In the genomic region with DNA sequence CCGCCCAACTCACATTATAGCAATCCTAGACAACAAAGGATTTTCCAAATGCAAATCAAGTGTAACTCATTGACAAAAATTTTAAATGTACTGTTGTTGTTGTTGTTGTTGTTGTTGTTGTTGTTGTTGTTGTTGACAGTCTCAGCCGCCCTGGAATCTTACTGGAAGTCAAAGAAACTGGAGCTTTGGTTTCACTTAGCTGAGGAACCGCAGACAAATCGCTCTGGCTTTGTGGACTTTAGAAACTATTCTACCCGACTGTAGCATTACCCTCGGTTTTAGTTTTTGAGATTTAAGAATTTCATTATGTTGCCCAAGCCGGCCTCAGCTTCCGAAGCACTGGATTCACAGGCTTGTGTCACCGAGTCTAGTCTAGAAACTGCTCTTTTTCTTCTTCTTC, we compare ENCODE assay signal across 8 mouse cellular contexts. TPM values are rescaled to one million over a fixed set of nuclear protein-coding genes. Genes with fewer than 3 reads are reported as not detected.
DNase-seq lines count a peak whose midpoint lies in the region; ATAC-seq and TF ChIP-seq lines count a peak whose summit lies in the region.
"Had no signal": no experiment of that assay in that cellular context is flagged by ENCODE, and none has a peak within 500 bp of the region (broad histone marks: within the 10 kb centered on the region; RNA-seq: fewer than 3 reads in every experiment).

No protein-coding gene starts in this region.

- peak overlapping the region; percentile 100 for H3K4me3 ChIP-seq in thymus, adult 2 months (ENCODE audit: control insufficient read depth, insufficient read depth, low read length)
- peak overlapping the region; percentile 61 for H3K4me3 ChIP-seq in forebrain, embryonic 13.5 days
- peak overlapping the region; percentile 62 for H3K4me3 ChIP-seq in limb, embryonic 12.5 days (replicated peaks)
- peak overlapping the region; percentile 63 for H3K4me3 ChIP-seq in stomach, embryonic 14.5 days (ENCODE audit: low read depth, low read length)

- no peak for DNase-seq in thymus, adult 2 months
- no peak for DNase-seq in thymus, postnatal 0 days (ENCODE audit: low spot score)
- DNase-seq in gastrocnemius, postnatal 4 days (ENCODE audit: low spot score in 2 of 2), result no peak
- no peak for DNase-seq in right cerebral cortex, adult 18-20 months

- H3K9ac ChIP-seq in forebrain, embryonic 13.5 days, result peak overlapping the region; percentile 75
- H3K9ac ChIP-seq in limb, embryonic 12.5 days (replicated peaks), result peak overlapping the region; percentile 76
- H3K9ac ChIP-seq in stomach, embryonic 14.5 days (replicated peaks; ENCODE audit: low read depth, low read length), result peak overlapping the region; percentile 53

- H3K9me3 ChIP-seq in forebrain, embryonic 13.5 days (replicated peaks), result no peaks in the 10 kb centered on the region
- H3K9me3 ChIP-seq in limb, embryonic 12.5 days, result no peaks in the 10 kb centered on the region
- no peaks in the 10 kb centered on the region for H3K9me3 ChIP-seq in stomach, embryonic 14.5 days (ENCODE audit: control insufficient read depth, low read depth, low read length)

- H3K36me3 ChIP-seq in thymus, adult 2 months (ENCODE audit: control insufficient read depth, insufficient read depth, low read length), result no peaks in the 10 kb centered on the region
- no peaks in the 10 kb centered on the region for H3K36me3 ChIP-seq in forebrain, embryonic 13.5 days (ENCODE audit: poor library complexity, severe bottlenecking)
- no peaks in the 10 kb centered on the region for H3K36me3 ChIP-seq in limb, embryonic 12.5 days
- H3K36me3 ChIP-seq in stomach, embryonic 14.5 days (ENCODE audit: control insufficient read depth, insufficient read depth, low read length), result no peaks in the 10 kb centered on the region

- no peaks in the 10 kb centered on the region for H3K27me3 ChIP-seq in thymus, adult 2 months (ENCODE audit: control insufficient read depth, insufficient read depth, low read length)
- H3K27me3 ChIP-seq in forebrain, embryonic 13.5 days, result no peaks in the 10 kb centered on the region
- peaks cover 5% of the 10 kb centered on the region; the same call in 1 of the 2 replicates for H3K27me3 ChIP-seq in limb, embryonic 12.5 days
- no peaks in the 10 kb centered on the region for H3K27me3 ChIP-seq in stomach, embryonic 14.5 days (ENCODE audit: control insufficient read depth, insufficient read depth, low read length)

- no peak for ATAC-seq in forebrain, embryonic 13.5 days
- no peak for ATAC-seq in limb, embryonic 12.5 days (ENCODE audit: insufficient number of reproducible peaks, insufficient read depth, low FRiP score, low TSS enrichment, low read depth)
- no peak for ATAC-seq in stomach, embryonic 14.5 days (ENCODE audit: insufficient number of reproducible peaks, insufficient read depth, low FRiP score, low read depth)

- peak overlapping the region; percentile 62 for H3K4me2 ChIP-seq in forebrain, embryonic 13.5 days
- peak overlapping the region; percentile 51 for H3K4me2 ChIP-seq in limb, embryonic 12.5 days
- H3K4me2 ChIP-seq in stomach, embryonic 14.5 days (replicated peaks; ENCODE audit: low read depth, low read length), result peak overlapping the region; percentile 35

- H3K4me1 ChIP-seq in thymus, adult 2 months (replicated peaks; ENCODE audit: control insufficient read depth, insufficient read depth, low read length), result no peaks in the 10 kb centered on the region
- 0 out of 2 replicates have a peak, but pooled peaks cover 3% of the 10 kb centered on the region for H3K4me1 ChIP-seq in forebrain, embryonic 13.5 days
- H3K4me1 ChIP-seq in limb, embryonic 12.5 days (replicated peaks), result no peaks in the 10 kb centered on the region
- H3K4me1 ChIP-seq in stomach, embryonic 14.5 days (ENCODE audit: control insufficient read depth, insufficient read depth, low read length), result no peaks in the 10 kb centered on the region

- 1% methylated on average over 9 of the region's 9 CpGs for WGBS in thymus, adult 2 months
- WGBS in forebrain, embryonic 13.5 days, result under 1% methylated on average over 9 of the region's 9 CpGs
- 1% methylated on average over 9 of the region's 9 CpGs for WGBS in limb, embryonic 12.5 days
- WGBS in stomach, embryonic 14.5 days, result 1% methylated on average over 9 of the region's 9 CpGs

- TF ChIP-seq POLR2A in thymus, adult 2 months (IDR thresholded peaks at IDR 0.05; ENCODE audit: control insufficient read depth, extremely low read depth, insufficient read depth, low read length, poor library complexity), result no peak

- no peak for TF ChIP-seq CTCF in thymus, adult 2 months (IDR thresholded peaks at IDR 0.05; ENCODE audit: borderline replicate concordance, control insufficient read depth, extremely low read depth, insufficient read depth, low read length, poor library complexity)

- peak overlapping the region; percentile 89; the same call in 1 of the 2 replicates for H3K27ac ChIP-seq in thymus, adult 2 months (ENCODE audit: control insufficient read depth, insufficient read depth, low read length)
- H3K27ac ChIP-seq in forebrain, embryonic 13.5 days, result peak overlapping the region; percentile 80
- H3K27ac ChIP-seq in limb, embryonic 12.5 days, result peak overlapping the region; percentile 91
- H3K27ac ChIP-seq in stomach, embryonic 14.5 days (ENCODE audit: low read length), result peak overlapping the region; percentile 87

RNA-seq across cellular contexts. Expression of gene Btn1a1, which starts 11.8 kb away (rescaled TPM):
- 0.05 and 0.15 TPM in 2 replicates for polyA plus RNA-seq in thymus, adult 2 months (2012; rRNA removed)
- 0.17 and 0.27 TPM in 2 replicates for polyA plus RNA-seq in thymus, postnatal 0 days (2015; fragmentation: Nextera tagmentation; extraction: Ambion mirVana)
- not detected in 2 replicates for polyA plus RNA-seq in forebrain, embryonic 13.5 days (2015; fragmentation: Nextera tagmentation; extraction: Ambion mirVana)
- polyA plus RNA-seq in limb, embryonic 12.5 days (2016; fragmentation: Nextera tagmentation; extraction: Ambion mirVana), result 0.10 and 0.12 TPM in 2 replicates
- polyA plus RNA-seq in stomach, embryonic 14.5 days (2014; fragmentation: Nextera tagmentation; extraction: Ambion mirVana), result 0.17 TPM in 1 of 2 replicates, not detected in the other
- not detected for total RNA-seq in gastrocnemius, postnatal 4 days (2021)

RNA-seq across cellular contexts. Expression of gene Abt1, which starts 30.3 kb away (rescaled TPM):
- polyA plus RNA-seq in thymus, adult 2 months (2012; rRNA removed), result 4.2 and 4.5 TPM in 2 replicates
- 13.8 and 15.1 TPM in 2 replicates for polyA plus RNA-seq in thymus, postnatal 0 days (2015; fragmentation: Nextera tagmentation; extraction: Ambion mirVana)
- polyA plus RNA-seq in forebrain, embryonic 13.5 days (2015; fragmentation: Nextera tagmentation; extraction: Ambion mirVana), result 12.4 and 13.4 TPM in 2 replicates
- polyA plus RNA-seq in limb, embryonic 12.5 days (2016; fragmentation: Nextera tagmentation; extraction: Ambion mirVana), result 14.4 and 15.2 TPM in 2 replicates
- polyA plus RNA-seq in stomach, embryonic 14.5 days (2014; fragmentation: Nextera tagmentation; extraction: Ambion mirVana), result 12.0 and 12.4 TPM in 2 replicates
- total RNA-seq in gastrocnemius, postnatal 4 days (2021), result 1 to 10 TPM; 6.2 to 6.6 TPM

RNA-seq across cellular contexts. Expression of gene Btn2a2, which starts 34.7 kb away (rescaled TPM):
- 0.23 and 0.27 TPM in 2 replicates for polyA plus RNA-seq in thymus, adult 2 months (2012; rRNA removed)
- 0.65 and 0.85 TPM in 2 replicates for polyA plus RNA-seq in thymus, postnatal 0 days (2015; fragmentation: Nextera tagmentation; extraction: Ambion mirVana)
- 0.08 and 0.21 TPM in 2 replicates for polyA plus RNA-seq in forebrain, embryonic 13.5 days (2015; fragmentation: Nextera tagmentation; extraction: Ambion mirVana)
- polyA plus RNA-seq in limb, embryonic 12.5 days (2016; fragmentation: Nextera tagmentation; extraction: Ambion mirVana), result 1.8 and 1.9 TPM in 2 replicates
- polyA plus RNA-seq in stomach, embryonic 14.5 days (2014; fragmentation: Nextera tagmentation; extraction: Ambion mirVana), result 0.22 and 0.30 TPM in 2 replicates
- total RNA-seq in gastrocnemius, postnatal 4 days (2021), result under 1 TPM in 1 of 2 experiments, not detected in 1; 0.23 TPM
- polyA plus RNA-seq: gonadal fat pad, adult 2 months had no signal
